Mouse (Mus musculus): ENCODE measurements around the gene Syce2. TPM values are rescaled to one million over a fixed set of nuclear protein-coding genes. Genes with fewer than 3 reads are reported as not detected.

Gene Syce2
- total RNA-seq, 2 experiments from 2014 or later, result 6.7 to 8.4 TPM

DNA sequence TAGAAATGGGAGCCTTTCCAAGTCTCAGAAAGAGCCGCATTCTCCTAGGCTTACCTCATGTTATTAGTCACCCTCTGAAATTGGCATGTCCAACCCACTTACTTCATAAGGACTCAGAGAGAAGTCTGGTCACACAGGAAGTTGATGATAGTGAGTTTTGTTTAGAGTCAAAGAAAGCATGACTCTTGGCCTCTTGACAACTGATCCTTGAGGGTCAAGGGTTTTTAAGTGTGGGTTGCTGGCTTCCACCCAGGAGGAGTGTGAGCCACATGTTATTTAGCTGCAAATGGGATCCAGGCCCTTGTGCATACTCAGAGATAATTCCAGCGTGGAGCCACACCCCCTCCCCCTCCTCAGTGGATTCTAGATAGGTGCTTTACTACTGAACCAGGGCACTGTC lies 49.7 kb downstream of the Syce2 start:
- no peak for DNase-seq (ENCODE audit: low spot score in 2 of 2)

- DNase-seq (ENCODE audit: low spot score in 2 of 2), result no peak
Observed at GRCm38 (mm10) chr8:84925557-84925956, 53.6 kb downstream of the Syce2 start.

- DNase-seq (ENCODE audit: low spot score in 2 of 2), result no peak
Observed at GRCm38 (mm10) chr8:84927513-84927912, 55.6 kb downstream of the Syce2 start.

GRCm38 (mm10) chr8:84928456-84929306 lies 56.8 kb downstream of the Syce2 start:
- DNase-seq (ENCODE audit: low spot score in 2 of 2), result peak; percentile 75 to 79

DNA sequence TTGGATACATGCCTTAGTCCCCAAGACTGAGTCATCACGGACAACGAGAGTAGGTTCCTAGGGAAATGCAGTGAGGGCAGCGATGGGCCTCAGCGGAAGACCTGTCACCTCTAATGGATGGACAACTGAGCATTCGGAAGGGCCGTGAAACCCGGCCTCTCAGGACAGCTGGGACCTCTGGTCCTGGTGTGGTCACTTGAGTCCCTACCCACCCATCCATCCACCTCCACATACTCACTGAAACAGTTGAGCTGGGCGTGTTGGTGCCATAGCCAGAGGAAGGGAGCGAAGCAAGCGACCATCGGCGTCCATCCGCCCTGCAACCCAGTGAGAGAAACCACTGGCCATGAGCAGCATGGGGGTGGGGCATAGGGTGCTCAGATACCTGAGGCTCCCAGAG lies 58.7 kb downstream of the Syce2 start:
- no peak for DNase-seq (ENCODE audit: low spot score in 2 of 2)

DNA sequence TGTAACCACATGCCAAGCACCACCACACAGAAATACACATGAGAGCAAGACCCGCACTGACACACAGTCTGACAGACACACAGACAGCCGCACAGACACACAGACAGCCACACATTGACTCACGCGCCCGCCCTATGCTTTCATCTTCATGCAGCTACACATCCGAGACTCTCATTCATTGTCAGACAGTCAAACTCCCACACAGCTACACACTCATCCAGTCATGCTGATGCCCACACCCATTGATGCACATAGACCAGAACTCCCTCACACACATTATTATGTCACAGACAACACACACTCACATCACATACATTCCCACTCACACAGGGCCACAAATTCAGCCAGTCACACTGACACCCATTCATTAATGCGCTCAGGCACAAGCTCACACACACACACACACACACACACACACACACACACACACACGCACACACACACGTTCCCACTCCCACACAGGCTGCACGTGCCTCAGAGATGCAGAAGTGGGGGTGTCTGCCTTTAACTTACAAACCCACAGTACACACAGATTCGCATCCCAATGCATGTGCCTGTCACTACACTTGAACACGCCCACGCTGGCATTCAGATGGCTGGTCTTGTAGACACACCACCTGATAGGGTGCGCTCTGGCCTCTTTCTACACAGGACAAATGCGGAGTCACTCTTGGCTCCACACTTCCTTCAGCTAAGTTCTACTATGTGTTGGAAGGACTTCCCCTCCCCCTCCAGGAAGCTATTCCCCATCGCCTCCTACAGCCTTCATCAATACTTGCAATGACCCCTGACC lies 62.1 kb downstream of the Syce2 start:
- DNase-seq (ENCODE audit: low spot score in 2 of 2), result peak in 1 of 2 experiments; percentile 40

GRCm38 (mm10) chr8:84934860-84935259 lies 62.9 kb downstream of the Syce2 start:
- peak; percentile 48 to 50 for DNase-seq (ENCODE audit: low spot score in 2 of 2)

DNA sequence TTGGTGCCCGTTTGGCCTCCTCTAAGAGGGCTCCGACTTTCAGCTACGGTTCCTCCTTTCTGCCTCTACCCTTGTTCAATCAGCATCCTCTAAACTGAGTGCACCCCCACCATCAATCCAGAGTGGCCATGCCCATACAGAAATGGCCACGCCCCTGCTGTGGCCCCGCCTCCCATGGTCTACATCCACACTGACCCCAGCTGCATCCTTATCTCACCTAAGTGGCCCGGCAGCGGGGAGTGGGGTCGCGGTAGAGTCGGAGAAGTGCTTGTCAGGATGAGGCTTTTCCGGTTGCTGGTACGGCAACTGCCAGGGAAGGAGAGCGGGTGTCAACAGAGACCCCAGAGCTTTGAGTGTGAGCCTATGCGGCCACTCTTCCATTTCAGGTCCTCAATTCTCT lies 63.6 kb downstream of the Syce2 start:
- DNase-seq (ENCODE audit: low spot score in 2 of 2), result no peak

DNA sequence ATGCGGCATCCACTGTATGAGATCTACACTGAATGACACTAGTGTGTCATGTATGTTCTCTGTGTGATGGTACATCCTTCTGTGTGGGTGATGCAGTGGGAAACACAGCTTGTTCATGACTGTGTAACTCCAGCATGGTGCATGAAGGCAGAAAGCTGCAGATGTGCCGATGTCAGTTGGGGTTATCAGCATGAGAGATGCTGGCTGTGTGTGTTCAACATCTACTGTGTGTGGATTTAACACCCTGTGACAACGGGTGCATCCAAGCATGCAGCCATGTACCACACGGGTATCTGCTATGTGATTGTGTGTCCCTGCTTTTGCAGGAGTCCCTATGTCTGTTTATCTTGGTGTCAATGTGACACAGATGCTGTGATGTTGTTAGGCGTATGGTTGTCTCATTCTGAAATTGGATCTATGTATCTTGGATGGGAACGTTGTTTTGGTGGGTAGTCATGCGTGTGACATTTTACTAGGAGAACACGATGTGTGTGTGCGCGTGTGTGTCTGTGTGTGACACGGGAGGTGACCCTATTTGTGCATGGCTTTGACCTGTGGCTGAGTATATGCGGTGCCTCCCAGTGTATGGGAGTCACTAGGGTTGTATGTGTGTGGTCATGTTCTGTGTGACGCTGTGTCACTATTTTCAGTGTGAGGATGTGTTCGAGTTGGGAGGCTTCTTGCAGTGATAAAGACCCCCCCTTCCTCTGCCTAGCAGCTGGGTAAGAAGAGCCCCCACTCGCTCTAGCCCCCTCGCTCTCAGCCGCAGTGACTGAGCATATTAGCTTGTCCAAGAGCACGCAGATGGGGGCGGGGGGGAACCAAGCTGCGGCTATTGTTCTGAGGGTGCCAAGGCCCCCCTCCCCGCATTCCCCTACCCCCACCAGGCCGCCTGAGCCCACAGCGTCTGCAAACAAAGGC lies 64.4 kb downstream of the Syce2 start:
- DNase-seq (ENCODE audit: low spot score in 2 of 2), result no peak

DNA sequence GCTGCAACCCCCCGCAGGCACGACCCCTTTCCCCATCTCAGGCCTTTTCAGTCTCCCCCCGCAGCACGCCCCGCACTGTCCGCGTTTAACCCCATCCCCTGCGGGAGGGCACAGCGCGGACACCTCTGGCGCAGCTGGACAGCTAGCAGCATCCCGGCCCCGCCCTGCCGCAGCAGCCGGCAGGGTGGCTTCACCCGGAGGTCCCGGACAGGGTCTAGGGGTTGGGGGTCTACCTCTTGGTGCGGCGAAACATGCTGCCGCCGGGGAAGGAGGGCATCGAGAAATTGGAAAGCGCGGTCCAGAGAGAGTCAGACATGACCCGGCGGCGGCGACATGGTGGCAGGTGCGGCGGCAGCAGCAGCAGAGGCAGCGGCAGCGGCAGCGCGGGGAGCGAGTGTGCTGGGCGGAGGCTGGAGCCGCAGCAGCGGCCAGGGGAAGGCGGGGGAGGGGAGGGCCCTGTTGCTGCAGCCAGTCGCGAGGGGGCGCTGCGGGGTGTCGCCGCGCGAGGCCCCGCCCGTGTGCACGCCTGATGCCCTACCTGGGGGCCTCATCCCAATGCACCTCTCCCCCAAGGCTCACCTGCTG lies 65.1 kb downstream of the Syce2 start, which contains the start of gene Mast1:
Gene Mast1, minus strand, starts transcription at position 398 of the 585 bp plus-strand sequence.
- peak; percentile 81 to 83 for DNase-seq (ENCODE audit: low spot score in 2 of 2)

Small RNA genes within 50 kb of the gene (microRNA-seq; reads per million reads assigned to microRNA genes)
- gene Gm24197 (2.5 to 3.2 reads per million in 2 experiments), gene Mir7069 (8.7 to 12.3 reads per million in 2 experiments)

Other genes with a start within 250 kb of the Syce2 start
- gene Ier2, start 209.3 kb upstream of the Syce2 start, total RNA-seq (2021), result 10 to 100 TPM; 15.5 to 19.9 TPM
- 100 to 1,000 TPM in 1 of 2 experiments, 10 to 100 TPM in 1; 99.1 to 101 TPM for gene Trmt1, start 185.8 kb upstream of the Syce2 start, total RNA-seq (2021)
- 10 to 100 TPM; 93.7 to 99.0 TPM for gene Nacc1, start 184.2 kb upstream of the Syce2 start, total RNA-seq (2021)
- 1 to 10 TPM; 2.6 TPM for gene Lyl1, start 170.7 kb upstream of the Syce2 start, total RNA-seq (2021)
- not detected for gene G430095P16Rik, start 149.1 kb upstream of the Syce2 start, total RNA-seq (2021)
- gene Nfix, start 71.8 kb upstream of the Syce2 start, total RNA-seq (2021), result 100 to 1,000 TPM; 291 to 300 TPM
- 10 to 100 TPM; 10.2 to 10.8 TPM for gene Dand5, start 49.3 kb upstream of the Syce2 start, total RNA-seq (2021)
- 10 to 100 TPM; 26.6 to 28.5 TPM for gene Gadd45gip1, start 40.6 kb upstream of the Syce2 start, total RNA-seq (2021)
- gene Rad23a, start 31.4 kb upstream of the Syce2 start, total RNA-seq (2021), result 10 to 100 TPM; 78.9 to 79.8 TPM
- 100 to 1,000 TPM; 456 to 475 TPM for gene Calr, start 25.2 kb upstream of the Syce2 start, total RNA-seq (2021)
- 10 to 100 TPM; 45.8 to 48.2 TPM for gene Farsa, start 15.1 kb upstream of the Syce2 start, total RNA-seq (2021)
- 10 to 100 TPM; 34.8 to 39.1 TPM for gene Gcdh, start 21.8 kb downstream of the Syce2 start, total RNA-seq (2021)
- gene Klf1, start 29.8 kb downstream of the Syce2 start, total RNA-seq (2021), result under 1 TPM in 1 of 2 experiments, not detected in 1; 0.28 TPM
- gene Dnase2a, start 36.4 kb downstream of the Syce2 start, total RNA-seq (2021), result 1 to 10 TPM; 3.2 to 3.7 TPM
- gene Mast1, start 65.2 kb downstream of the Syce2 start, total RNA-seq (2021), result 10 to 100 TPM; 75.6 to 83.6 TPM
- gene Rtbdn, start 74.9 kb downstream of the Syce2 start, total RNA-seq (2021), result 1 to 10 TPM in 1 of 2 experiments, under 1 TPM in 1; 0.91 to 1.3 TPM
- gene Gm49661, start 97.3 kb downstream of the Syce2 start, total RNA-seq (2021), result not detected
- gene Prdx2, start 97.5 kb downstream of the Syce2 start, total RNA-seq (2021), result 100 to 1,000 TPM; 338 to 344 TPM
- 10 to 100 TPM; 45.8 to 59.8 TPM for gene Rnaseh2a, start 97.7 kb downstream of the Syce2 start, total RNA-seq (2021)
- 100 to 1,000 TPM; 119 to 130 TPM for gene Junb, start 106.6 kb downstream of the Syce2 start, total RNA-seq (2021)
- 1 to 10 TPM; 9.6 to 9.7 TPM for gene Hook2, start 118.5 kb downstream of the Syce2 start, total RNA-seq (2021)
- not detected for gene Best2, start 142.4 kb downstream of the Syce2 start, total RNA-seq (2021)
- 100 to 1,000 TPM; 130 to 138 TPM for gene Asna1, start 153.2 kb downstream of the Syce2 start, total RNA-seq (2021)
- 100 to 1,000 TPM; 129 to 134 TPM for gene Trir, start 154.7 kb downstream of the Syce2 start, total RNA-seq (2021)
- gene Tnpo2, start 164.8 kb downstream of the Syce2 start, total RNA-seq (2021), result 100 to 1,000 TPM; 171 to 176 TPM
- 10 to 100 TPM; 16.2 to 17.5 TPM for gene Fbxw9, start 187.9 kb downstream of the Syce2 start, total RNA-seq (2021)
- gene Gm5741, start 195.9 kb downstream of the Syce2 start, total RNA-seq (2021), result not detected
- gene Dhps, start 199.6 kb downstream of the Syce2 start, total RNA-seq (2021), result 10 to 100 TPM; 63.8 to 68.7 TPM
- gene Wdr83os, start 208.6 kb downstream of the Syce2 start, total RNA-seq (2021), result 10 to 100 TPM; 58.4 to 64.3 TPM
- gene Wdr83, start 209.2 kb downstream of the Syce2 start, total RNA-seq (2021), result 10 to 100 TPM; 24.3 to 24.5 TPM
- gene Man2b1, start 211.2 kb downstream of the Syce2 start, total RNA-seq (2021), result 10 to 100 TPM; 30.8 to 36.9 TPM